8 mouse cellular contexts compared by ENCODE assay signal in genomic region chr14:33250956-33251745, GRCm38 (mm10). TPM values are rescaled to one million over a fixed set of nuclear protein-coding genes. Genes with fewer than 3 reads are reported as not detected.
DNase-seq lines count a peak whose midpoint lies in the region; ATAC-seq lines count a peak whose summit lies in the region.

No protein-coding gene starts in this region.

- no peak for ATAC-seq in forebrain, embryonic 16.5 days
- ATAC-seq in liver, embryonic 15.5 days (ENCODE audit: insufficient read depth), result no peak

- WGBS in forebrain, embryonic 16.5 days, result 11% methylated on average over 13 of the region's 13 CpGs
- WGBS in liver, embryonic 15.5 days (ENCODE audit: insufficient replicate concordance), result 8% methylated on average over 13 of the region's 13 CpGs

- peaks cover 10% of the 10 kb centered on the region for H3K4me1 ChIP-seq in forebrain, embryonic 16.5 days (replicated peaks; ENCODE audit: control insufficient read depth, insufficient read depth, low read length)
- peaks cover 7% of the 10 kb centered on the region; the same call in 1 of the 2 replicates for H3K4me1 ChIP-seq in liver, embryonic 15.5 days (replicated peaks)

- no peak overlapping the region for H3K27ac ChIP-seq in forebrain, embryonic 16.5 days (ENCODE audit: low read length)
- H3K27ac ChIP-seq in liver, embryonic 15.5 days (replicated peaks), result no peak overlapping the region

- H3K4me2 ChIP-seq in forebrain, embryonic 16.5 days (ENCODE audit: low read length), result peak overlapping the region; percentile 82
- H3K4me2 ChIP-seq in liver, embryonic 15.5 days, result peak overlapping the region; percentile 52

- H3K27me3 ChIP-seq in forebrain, embryonic 16.5 days (replicated peaks; ENCODE audit: control insufficient read depth, insufficient read depth, low read length), result 0 out of 2 replicates have a peak, but pooled peaks cover 10% of the 10 kb centered on the region
- H3K27me3 ChIP-seq in liver, embryonic 15.5 days, result peaks cover 24% of the 10 kb centered on the region

- no peaks in the 10 kb centered on the region for H3K36me3 ChIP-seq in forebrain, embryonic 16.5 days (ENCODE audit: control insufficient read depth, insufficient read depth)
- no peaks in the 10 kb centered on the region for H3K36me3 ChIP-seq in liver, embryonic 15.5 days (replicated peaks)

- peak overlapping the region; percentile 39 for H3K4me3 ChIP-seq in forebrain, embryonic 16.5 days (replicated peaks; ENCODE audit: low read length)
- peak overlapping the region; percentile 29 for H3K4me3 ChIP-seq in liver, embryonic 15.5 days (replicated peaks)

- H3K9me3 ChIP-seq in forebrain, embryonic 16.5 days (ENCODE audit: control insufficient read depth, low read length), result no peaks in the 10 kb centered on the region
- H3K9me3 ChIP-seq in liver, embryonic 15.5 days (replicated peaks), result no peaks in the 10 kb centered on the region

- peak; percentile 14 for DNase-seq in embryo, embryonic 9.5 days (ENCODE audit: extremely low spot score)
- no peak for DNase-seq in embryo, embryonic 11 days
- DNase-seq in 3T3-L1 (ENCODE audit: low read depth, low spot score), result peak; percentile 37
- no peak for DNase-seq in urinary bladder, postnatal 14 days (ENCODE audit: low spot score)
- DNase-seq in thymus, postnatal 4 days, result no peak
- DNase-seq in testis, postnatal 14 days (ENCODE audit: low spot score), result no peak

- no peak overlapping the region; the same call in 1 of the 2 replicates for H3K9ac ChIP-seq in forebrain, embryonic 16.5 days (replicated peaks; ENCODE audit: low read depth, low read length)
- no peak overlapping the region for H3K9ac ChIP-seq in liver, embryonic 15.5 days

RNA-seq across cellular contexts. Expression of gene Arhgap22, which starts 37.3 kb away (rescaled TPM):
- 0.47 and 1.1 TPM in 2 replicates for polyA plus RNA-seq in forebrain, embryonic 16.5 days (2015; fragmentation: Nextera tagmentation; extraction: Ambion mirVana)
- polyA plus RNA-seq in liver, embryonic 15.5 days (2015; fragmentation: Nextera tagmentation; extraction: Ambion mirVana), result 3.6 and 4.6 TPM in 2 replicates

Comparison
In these comparisons a context has a peak if more than half of its experiments do, and no peak if none do; other contexts are left out.
1. DNase-seq: peak in embryo, embryonic 9.5 days (single experiment) and 3T3-L1 (single experiment); none in embryo, embryonic 11 days (single experiment), urinary bladder, postnatal 14 days (single experiment), thymus, postnatal 4 days (single experiment) and testis, postnatal 14 days (single experiment).